Comparison of ENCODE assay signal across 8 mouse cellular contexts in genomic region chr3:101493937-101494459, GRCm38 (mm10).
A peak's percentile ranks its signal among the peaks of the same experiment; 100 is the strongest.
DNase-seq lines count a peak whose midpoint lies in the region; ATAC-seq lines count a peak whose summit lies in the region.

No protein-coding gene starts in this region.

- peak; percentile 90 for DNase-seq in R1 (ENCODE audit: low read depth, low spot score)
- DNase-seq in cerebellum, postnatal 14 days = peak; percentile 97 to 98
- DNase-seq in frontal cortex, postnatal 25 days (ENCODE audit: low spot score in 2 of 2) = peak; percentile 82 to 91
- peak; percentile 87 to 92 for DNase-seq in layer of hippocampus, postnatal 14 days (ENCODE audit: low spot score in 2 of 2)
- DNase-seq in lung, postnatal 36 days = peak; percentile 96
- DNase-seq in retina, postnatal 1 day = peak; percentile 92
- peak; percentile 95 for DNase-seq in thymus, postnatal 4 days

- no peak overlapping the region for H3K4me2 ChIP-seq in hindbrain, embryonic 13.5 days

- 49% methylated on average over 10 of the region's 10 CpGs for WGBS in hindbrain, embryonic 13.5 days

- no peaks in the 10 kb centered on the region for H3K9me3 ChIP-seq in hindbrain, embryonic 13.5 days

- no peaks in the 10 kb centered on the region for H3K36me3 ChIP-seq in hindbrain, embryonic 13.5 days

- H3K27me3 ChIP-seq in hindbrain, embryonic 13.5 days = no peaks in the 10 kb centered on the region

- no peak overlapping the region for H3K9ac ChIP-seq in hindbrain, embryonic 13.5 days

- H3K4me3 ChIP-seq in hindbrain, embryonic 13.5 days = no peak overlapping the region

- no peak overlapping the region for H3K27ac ChIP-seq in hindbrain, embryonic 13.5 days

- ATAC-seq in hindbrain, embryonic 13.5 days (ENCODE audit: low FRiP score) = peak; percentile 85

- peaks cover 8% of the 10 kb centered on the region for H3K4me1 ChIP-seq in hindbrain, embryonic 13.5 days (replicated peaks)
